Mouse (Mus musculus) hindbrain, postnatal 0 days (tissue): ENCODE results near the gene Gan. TPM values are rescaled to one million over a fixed set of nuclear protein-coding genes. Genes with fewer than 3 reads are reported as not detected.
A peak's percentile ranks its signal among the peaks of the same experiment; 100 is the strongest.

ENCODE experiments used
- ATAC-seq: fragments of 200-750 bp; cut with Nextera tagmentation; 2 replicates; pipeline ENCODE4 v1.8.0; 2017; ENCODE audit warnings: mild to moderate bottlenecking, moderate TSS enrichment, moderate library complexity
- DNase-seq: peaks from one replicate; pipeline ENCODE4 v3.0.0-alpha.2; 2015; ENCODE audit warnings: low spot score
- H3K27ac ChIP-seq: fragments of 300-500 bp; sonication (generic); 2 replicates; pipeline ENCODE4 v1.5.1; 2014; ENCODE audit warnings: mild to moderate bottlenecking
- H3K27me3 ChIP-seq: fragments of 300-500 bp; sonication (generic); 2 replicates; pipeline ENCODE4 v1.6.1; 2014; ENCODE audit warnings: low read length, mixed read lengths; ENCODE audit not compliant: insufficient read depth
- H3K36me3 ChIP-seq: fragments of 300-500 bp; sonication (generic); 2 replicates; pipeline ENCODE4 v1.6.1; 2014; ENCODE audit warnings: low read length, mixed read lengths; ENCODE audit not compliant: insufficient read depth
- H3K4me1 ChIP-seq: fragments of 300-500 bp; sonication (generic); 2 replicates; pipeline ENCODE4 v1.6.1; 2014; ENCODE audit warnings: antibody characterized with exemption, low read length, mixed read lengths; ENCODE audit not compliant: insufficient read depth
- H3K4me2 ChIP-seq: fragments of 300-500 bp; sonication (generic); 2 replicates; pipeline ENCODE4 v1.6.1; 2014; ENCODE audit warnings: low read depth, mild to moderate bottlenecking, low read length, moderate library complexity, mixed read lengths
- H3K4me3 ChIP-seq: fragments of 300-500 bp; sonication (generic); 2 replicates; pipeline ENCODE4 v1.5.1; 2014; ENCODE audit warnings: low read length
- H3K9ac ChIP-seq: fragments of 300-500 bp; sonication (generic); replicated peaks from 2 replicates; pipeline ENCODE4 v1.6.1; 2014; ENCODE audit warnings: mild to moderate bottlenecking, low read length, moderate library complexity, mixed read lengths
- H3K9me3 ChIP-seq: fragments of 300-500 bp; sonication (generic); 2 replicates; pipeline ENCODE4 v1.6.1; 2016; ENCODE audit warnings: low read length, mixed read lengths
- CTCF ChIP-seq: IDR thresholded peaks from 2 replicates; pipeline ENCODE4 v1.5.1; 2016; ENCODE audit warnings: antibody characterized with exemption, control low read depth, low read depth
- WGBS: fragments of 180-500 bp; shearing (Covaris S2); extraction: QIAGEN DNeasy Blood & Tissue Kit; methylation state at CpG from one replicate; pipeline ENCODE4 v1.1.7; 2014; 5-methylcytosine and 5-hydroxymethylcytosine counted together
- polyA plus RNA-seq: library from polyadenylated mRNA; unstranded; fragments of >200 nt; fragmentation: Nextera tagmentation; extraction: Ambion mirVana; gene quantifications from 2 replicates; pipeline ENCODE4 v1.2.1, GENCODE M21; 2015
- total RNA-seq: library from RNA; depleted of rRNA; stranded (reverse); fragments of >200 nt; gene quantifications from 2 replicates; pipeline ENCODE4 v1.2.3, GENCODE M21; 2014

The Gan gene
- total and polyA plus RNA-seq, 2 experiments from 2014 or later, result 5.6 to 8.5 TPM

DNA sequence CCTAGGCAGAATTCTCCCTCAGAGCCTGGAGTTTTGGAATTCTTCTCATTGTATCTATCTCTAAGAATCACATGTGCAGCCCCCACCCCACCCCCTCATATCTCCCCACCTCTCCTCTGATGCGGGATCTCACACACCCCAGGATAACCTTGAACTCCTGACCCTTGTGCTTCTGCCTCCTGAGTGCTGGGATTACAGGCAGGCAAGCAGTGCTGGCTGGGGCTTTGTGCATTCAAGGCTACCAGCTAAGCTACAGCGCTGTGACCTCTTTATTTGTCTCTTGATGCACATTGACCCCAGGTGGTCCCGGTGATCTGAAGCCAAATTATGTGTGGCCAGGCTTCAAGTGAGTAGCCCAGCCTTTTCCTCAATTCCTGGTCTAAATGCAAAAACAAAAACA, 83.9 kb downstream of the Gan start:
- no peaks in the 10 kb centered on the region for H3K9me3 ChIP-seq
- 32% methylated on average over 3 of the region's 3 CpGs for WGBS
- no peak overlapping the region for H3K27ac ChIP-seq
- DNase-seq (no peak), ATAC-seq (no peak)
- H3K4me3 ChIP-seq, result no peak overlapping the region
- no peak overlapping the region for H3K9ac ChIP-seq
- no peak overlapping the region for H3K4me2 ChIP-seq
- TF ChIP-seq CTCF, result no peak
- no peaks in the 10 kb centered on the region for H3K27me3 ChIP-seq
- no peaks in the 10 kb centered on the region for H3K36me3 ChIP-seq
- no peaks in the 10 kb centered on the region for H3K4me1 ChIP-seq

DNA sequence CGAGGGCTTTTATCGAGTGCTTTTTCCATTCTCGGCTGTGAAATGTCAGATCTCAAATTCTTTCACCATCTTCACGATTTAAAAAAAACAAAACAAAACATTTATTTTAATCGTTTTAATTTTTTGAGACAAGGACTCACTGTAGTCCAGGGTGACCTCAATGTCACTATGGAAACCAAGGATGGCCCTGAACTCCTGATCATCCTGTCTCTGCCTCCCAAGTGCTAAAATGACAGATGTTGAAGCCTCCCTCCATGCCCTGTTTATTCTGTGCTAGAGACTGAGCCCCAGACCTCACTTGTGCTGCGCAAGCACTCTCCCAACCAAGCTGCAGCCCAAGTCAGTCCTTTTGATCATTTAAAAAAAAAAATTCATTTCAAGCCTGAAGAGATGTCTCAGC, 84.4 kb downstream of the Gan start:
- no peak overlapping the region for H3K27ac ChIP-seq
- DNase-seq (no peak), ATAC-seq (no peak)
- no peak overlapping the region for H3K4me2 ChIP-seq
- H3K4me1 ChIP-seq, result no peaks in the 10 kb centered on the region
- no peaks in the 10 kb centered on the region for H3K27me3 ChIP-seq
- no peak for TF ChIP-seq CTCF
- no peaks in the 10 kb centered on the region for H3K9me3 ChIP-seq
- no peak overlapping the region for H3K9ac ChIP-seq
- 74% methylated on average over 6 of the region's 6 CpGs for WGBS
- H3K36me3 ChIP-seq, result no peaks in the 10 kb centered on the region
- no peak overlapping the region for H3K4me3 ChIP-seq

DNA sequence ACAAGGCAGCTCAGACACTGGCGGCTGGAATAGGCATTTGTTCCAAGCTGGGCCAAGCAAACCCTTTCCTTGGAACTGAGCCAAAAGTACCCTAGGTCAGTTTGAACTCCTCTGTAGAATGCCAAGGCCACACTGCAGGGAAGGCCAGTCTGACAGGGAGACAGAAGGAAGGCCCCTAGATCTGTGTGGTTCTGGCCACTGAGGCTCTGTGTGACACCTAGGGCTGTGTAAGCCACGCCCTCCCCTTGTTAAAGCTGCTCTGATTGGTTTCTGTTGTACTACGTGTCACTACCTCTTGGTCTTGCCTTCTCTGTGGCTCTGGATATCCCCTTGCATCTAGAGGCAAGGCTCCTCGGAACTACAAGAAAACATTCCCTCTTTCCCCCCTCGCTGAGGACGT, 86.7 kb downstream of the Gan start:
- ATAC-seq, result no peak
- TF ChIP-seq CTCF, result no peak
- WGBS, result 43% methylated on average over 6 of the region's 6 CpGs

DNA sequence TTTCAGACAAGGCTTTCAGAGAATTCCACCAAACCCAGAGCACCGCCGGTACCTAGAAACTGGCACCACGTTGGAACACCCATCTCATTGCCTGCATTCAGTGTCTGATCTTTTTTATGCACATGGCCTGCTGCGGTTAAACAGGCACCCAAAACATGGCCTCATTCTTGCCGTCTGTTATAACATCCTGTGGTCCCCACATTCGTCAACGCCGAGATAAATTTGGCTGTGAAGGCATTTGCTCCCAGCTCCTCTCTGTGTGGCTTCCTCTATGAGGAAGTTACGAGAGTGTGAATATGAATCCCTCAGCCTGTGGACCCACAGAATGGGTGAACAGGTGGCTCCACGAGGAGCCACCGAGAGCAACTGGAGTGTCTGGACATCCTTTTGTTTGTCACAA, 90.4 kb downstream of the Gan start:
- WGBS, result 84% methylated on average over 11 of the region's 11 CpGs
- ATAC-seq (no peak), DNase-seq (no peak)
- H3K36me3 ChIP-seq, result no peaks in the 10 kb centered on the region
- H3K4me1 ChIP-seq, result no peaks in the 10 kb centered on the region
- no peak overlapping the region for H3K4me3 ChIP-seq
- H3K27ac ChIP-seq, result no peak overlapping the region
- H3K27me3 ChIP-seq, result no peaks in the 10 kb centered on the region
- H3K9ac ChIP-seq, result no peak overlapping the region
- no peaks in the 10 kb centered on the region for H3K9me3 ChIP-seq
- no peak for TF ChIP-seq CTCF
- no peak overlapping the region for H3K4me2 ChIP-seq

More for the DNA sequence above, 86.7 kb downstream of the Gan start:
- no peak overlapping the region for H3K9ac ChIP-seq
- H3K27ac ChIP-seq, result no peak overlapping the region
- no peaks in the 10 kb centered on the region for H3K4me1 ChIP-seq
- H3K4me3 ChIP-seq, result no peak overlapping the region
- H3K27me3 ChIP-seq, result no peaks in the 10 kb centered on the region
- no peaks in the 10 kb centered on the region for H3K36me3 ChIP-seq
- H3K9me3 ChIP-seq, result no peaks in the 10 kb centered on the region
- H3K4me2 ChIP-seq, result no peak overlapping the region
- no peak for DNase-seq

- no peak for ATAC-seq
- WGBS, result 31% methylated on average over 7 of the region's 7 CpGs
These were observed 93.2 kb downstream of the Gan start for GRCm38 (mm10) chr8:117251086-117251681.

DNA sequence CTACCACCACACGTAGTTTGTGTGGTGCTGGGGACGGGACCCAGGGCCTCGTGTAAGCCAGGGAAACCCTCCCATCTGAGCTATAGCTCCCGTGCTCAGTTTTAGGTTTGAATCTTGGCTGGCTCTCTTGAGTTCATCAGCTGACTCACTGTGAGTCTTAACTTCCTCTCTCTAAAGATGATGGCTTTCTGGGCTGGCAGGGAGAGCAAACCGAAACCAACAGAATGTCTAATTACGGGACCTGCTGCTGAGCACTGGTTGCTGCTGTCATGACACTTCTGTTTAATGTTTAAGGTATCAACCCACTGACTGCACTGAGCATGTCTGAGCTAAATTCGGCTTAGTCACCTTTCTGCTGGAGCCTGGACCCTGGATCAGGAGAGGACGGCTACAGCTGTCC, 94.7 kb downstream of the Gan start:
- no peaks in the 10 kb centered on the region for H3K36me3 ChIP-seq
- no peak overlapping the region for H3K27ac ChIP-seq
- ATAC-seq (no peak), DNase-seq (no peak)
- H3K9me3 ChIP-seq, result no peaks in the 10 kb centered on the region
- no peaks in the 10 kb centered on the region for H3K27me3 ChIP-seq
- no peaks in the 10 kb centered on the region for H3K4me1 ChIP-seq
- TF ChIP-seq CTCF, result no peak
- H3K4me2 ChIP-seq, result no peak overlapping the region
- no peak overlapping the region for H3K4me3 ChIP-seq
- WGBS, result 96% methylated on average over 8 of the region's 8 CpGs
- H3K9ac ChIP-seq, result no peak overlapping the region

More at GRCm38 (mm10) chr8:117251086-117251681, 93.2 kb downstream of the Gan start:
- no peak overlapping the region for H3K4me2 ChIP-seq
- no peak overlapping the region for H3K4me3 ChIP-seq
- no peaks in the 10 kb centered on the region for H3K9me3 ChIP-seq
- no peak overlapping the region for H3K9ac ChIP-seq
- DNase-seq, result no peak
- no peaks in the 10 kb centered on the region for H3K4me1 ChIP-seq
- no peaks in the 10 kb centered on the region for H3K27me3 ChIP-seq
- no peaks in the 10 kb centered on the region for H3K36me3 ChIP-seq
- no peak for TF ChIP-seq CTCF
- no peak overlapping the region for H3K27ac ChIP-seq

- H3K4me1 ChIP-seq, result peaks cover 3% of the 10 kb centered on the region; the same call in 1 of the 2 replicates
- ATAC-seq, result no peak
- no peaks in the 10 kb centered on the region for H3K27me3 ChIP-seq
- no peak overlapping the region for H3K4me2 ChIP-seq
- no peaks in the 10 kb centered on the region for H3K36me3 ChIP-seq
- H3K27ac ChIP-seq, result no peak overlapping the region
- TF ChIP-seq CTCF, result peak; percentile 20; the same call in 1 of the 2 replicates
- 88% methylated on average over 17 of the region's 17 CpGs for WGBS
- no peak overlapping the region for H3K4me3 ChIP-seq
- no peak for DNase-seq
- no peaks in the 10 kb centered on the region for H3K9me3 ChIP-seq
- no peak overlapping the region for H3K9ac ChIP-seq
These were observed 95.7 kb downstream of the Gan start for GRCm38 (mm10) chr8:117253390-117254269.
